Mouse (Mus musculus) lung, embryonic 16.5 days (tissue): ENCODE data around the gene Cdk9. TPM values are rescaled to one million over a fixed set of nuclear protein-coding genes. Genes with fewer than 3 reads are reported as not detected.
A peak's percentile ranks its signal among the peaks of the same experiment; 100 is the strongest.

ENCODE experiments used
- ATAC-seq: fragments of 200-750 bp; cut with Nextera tagmentation; 2 replicates; pipeline ENCODE4 v1.8.0; 2017; ENCODE audit warnings: low read depth, mild to moderate bottlenecking, moderate library complexity
- H3K27ac ChIP-seq: fragments of 300-500 bp; sonication (generic); 2 replicates; pipeline ENCODE4 v1.5.1; 2014; ENCODE audit warnings: mild to moderate bottlenecking, control low read depth, low read length
- H3K27me3 ChIP-seq: fragments of 300-500 bp; sonication (generic); 2 replicates; pipeline ENCODE4 v1.6.1; 2014; ENCODE audit warnings: low read depth, low read length, mixed read lengths; ENCODE audit not compliant: control insufficient read depth, insufficient read depth
- H3K36me3 ChIP-seq: fragments of 300-500 bp; sonication (generic); 2 replicates; pipeline ENCODE4 v1.6.1; 2014; ENCODE audit warnings: low read length; ENCODE audit not compliant: control insufficient read depth, insufficient read depth
- H3K4me1 ChIP-seq: fragments of 300-500 bp; sonication (generic); replicated peaks from 2 replicates; pipeline ENCODE4 v1.6.1; 2014; ENCODE audit warnings: low read length, mixed read lengths; ENCODE audit not compliant: control insufficient read depth, insufficient read depth
- H3K4me2 ChIP-seq: fragments of 300-500 bp; sonication (generic); 2 replicates; pipeline ENCODE4 v1.6.1; 2014; ENCODE audit warnings: low read depth, low read length, control low read depth
- H3K4me3 ChIP-seq: fragments of 300-500 bp; sonication (generic); 2 replicates; pipeline ENCODE4 v1.5.1; 2014; ENCODE audit warnings: mild to moderate bottlenecking, low read length, control low read depth
- H3K9ac ChIP-seq: fragments of 300-500 bp; sonication (generic); 2 replicates; pipeline ENCODE4 v1.6.1; 2014; ENCODE audit warnings: low read length, control low read depth
- H3K9me3 ChIP-seq: fragments of 300-500 bp; sonication (generic); 2 replicates; pipeline ENCODE4 v1.6.1; 2016; ENCODE audit warnings: low read length; ENCODE audit not compliant: control insufficient read depth
- WGBS: fragments of 180-500 bp; shearing (Covaris S2); extraction: QIAGEN DNeasy Blood & Tissue Kit; methylation state at CpG from one replicate; pipeline ENCODE4 v1.1.7; 2014; 5-methylcytosine and 5-hydroxymethylcytosine counted together
- polyA plus RNA-seq: library from polyadenylated mRNA; unstranded; fragments of >200 nt; fragmentation: Nextera tagmentation; extraction: Ambion mirVana; gene quantifications from 2 replicates; pipeline ENCODE4 v1.2.1, GENCODE M21; 2015

Cdk9 gene
- polyA plus RNA-seq, 1 experiment from 2014 or later, result 85.1 TPM

DNA sequence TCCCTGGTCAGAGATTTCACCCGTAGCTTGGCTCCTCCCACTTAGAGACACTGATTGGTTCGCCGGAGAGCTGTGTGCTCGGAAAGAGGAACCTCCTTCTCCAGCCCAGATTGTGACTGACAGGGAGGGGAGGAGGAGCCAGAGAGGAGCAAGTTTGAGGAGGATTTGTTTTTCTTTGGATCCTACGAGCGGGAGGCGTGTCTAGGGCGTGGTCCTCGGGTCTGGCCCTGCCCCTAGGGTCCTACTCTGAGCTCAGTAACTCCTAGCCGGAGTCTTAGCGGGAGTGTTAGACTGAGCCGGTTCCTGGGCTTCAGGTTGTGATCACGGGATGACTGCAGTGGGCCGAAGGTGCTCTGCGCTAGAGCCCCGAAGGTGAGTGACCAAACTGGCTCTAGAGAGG, 14.6 kb upstream of the Cdk9 start:
- peak overlapping the region; percentile 57 for H3K4me2 ChIP-seq
- H3K27ac ChIP-seq, result no peak overlapping the region; the same call in 1 of the 2 replicates
- 1% methylated on average over 16 of the region's 16 CpGs for WGBS
- peak; percentile 98 for ATAC-seq
- peak overlapping the region; percentile 63 for H3K9ac ChIP-seq
- peaks cover 16% of the 10 kb centered on the region for H3K4me1 ChIP-seq
- peak overlapping the region; percentile 50 for H3K4me3 ChIP-seq
- no peaks in the 10 kb centered on the region for H3K27me3 ChIP-seq
- no peaks in the 10 kb centered on the region for H3K9me3 ChIP-seq
- H3K36me3 ChIP-seq, result no peaks in the 10 kb centered on the region

DNA sequence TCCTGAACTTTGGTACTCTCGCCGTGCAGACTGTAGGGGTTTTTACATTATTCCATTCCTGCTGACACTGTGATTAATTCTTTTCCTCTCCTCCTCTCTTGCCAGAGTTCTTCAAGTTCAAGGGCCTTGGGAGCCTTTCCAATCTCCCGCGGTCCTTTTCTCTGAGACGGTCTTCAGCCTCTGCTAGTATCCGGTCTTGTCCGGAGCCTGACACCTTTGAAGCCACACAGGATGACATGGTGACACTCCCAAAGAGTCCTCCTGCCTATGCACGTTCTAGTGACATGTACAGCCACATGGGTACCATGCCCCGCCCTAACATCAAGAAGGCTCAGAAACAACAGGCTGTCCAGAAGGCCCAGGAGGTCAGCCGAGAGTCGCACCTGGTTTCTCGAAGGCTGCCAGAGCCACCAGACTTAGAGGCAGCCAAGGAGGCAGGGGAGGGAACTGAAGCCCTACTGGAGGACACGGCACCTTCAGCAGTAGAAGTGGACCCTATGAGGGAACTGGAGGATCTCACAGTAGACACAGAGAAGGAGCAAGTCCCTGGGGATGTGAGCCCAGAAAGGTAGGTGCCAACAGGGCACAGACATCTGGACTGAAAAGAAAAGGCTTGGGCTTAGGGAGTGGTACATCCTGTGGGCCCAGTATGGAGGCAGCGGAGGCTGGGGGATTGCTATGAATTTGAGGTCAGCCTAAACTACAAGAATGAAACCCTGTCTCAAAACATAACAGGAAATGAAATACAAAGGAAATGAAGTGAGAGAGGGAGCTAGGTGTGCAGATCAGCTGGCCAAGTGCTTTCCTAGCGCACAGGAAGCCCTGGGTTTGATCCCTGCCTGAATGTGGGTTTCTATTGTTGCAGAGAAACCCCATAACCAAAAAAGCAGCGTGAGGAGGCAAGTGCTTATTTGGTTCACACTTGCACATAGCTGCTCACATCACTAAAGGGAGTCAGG, 12.2 kb upstream of the Cdk9 start:
- Histone ChIP-seq H3K27ac (peak overlapping the region; percentile 54), H3K4me1 (peaks cover 16% of the 10 kb centered on the region), H3K9me3 (no peaks in the 10 kb centered on the region), H3K36me3 (no peaks in the 10 kb centered on the region), H3K4me3 (no peak overlapping the region), H3K9ac (no peak overlapping the region), H3K27me3 (no peaks in the 10 kb centered on the region), H3K4me2 (no peak overlapping the region)
- no peak for ATAC-seq
- 57% methylated on average over 16 of the region's 16 CpGs for WGBS

DNA sequence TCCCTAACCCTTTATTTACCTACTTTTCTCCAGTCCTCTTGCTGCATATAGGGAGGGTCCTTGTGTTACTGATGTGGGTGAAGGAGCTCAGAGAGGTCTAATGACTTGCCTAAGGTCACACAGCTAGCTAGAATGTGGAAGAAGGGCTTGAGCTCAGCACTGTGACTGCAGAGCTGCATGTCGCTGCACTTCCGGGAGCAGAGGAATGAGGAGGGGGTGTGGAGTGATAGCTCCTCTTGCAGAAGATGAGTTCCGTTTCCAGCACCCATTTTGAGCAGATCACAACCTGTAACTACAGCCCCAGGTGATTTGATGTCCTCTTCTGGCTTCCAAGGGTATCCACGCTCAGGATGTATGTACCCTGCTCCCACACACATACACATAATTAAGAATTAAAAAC, 11.3 kb upstream of the Cdk9 start:
- Histone ChIP-seq H3K27ac (no peak overlapping the region), H3K36me3 (no peaks in the 10 kb centered on the region), H3K9ac (no peak overlapping the region), H3K27me3 (no peaks in the 10 kb centered on the region), H3K4me2 (no peak overlapping the region), H3K9me3 (no peaks in the 10 kb centered on the region), H3K4me3 (no peak overlapping the region), H3K4me1 (peaks cover 15% of the 10 kb centered on the region)
- WGBS, result 79% methylated on average over 4 of the region's 4 CpGs
- no peak for ATAC-seq

DNA sequence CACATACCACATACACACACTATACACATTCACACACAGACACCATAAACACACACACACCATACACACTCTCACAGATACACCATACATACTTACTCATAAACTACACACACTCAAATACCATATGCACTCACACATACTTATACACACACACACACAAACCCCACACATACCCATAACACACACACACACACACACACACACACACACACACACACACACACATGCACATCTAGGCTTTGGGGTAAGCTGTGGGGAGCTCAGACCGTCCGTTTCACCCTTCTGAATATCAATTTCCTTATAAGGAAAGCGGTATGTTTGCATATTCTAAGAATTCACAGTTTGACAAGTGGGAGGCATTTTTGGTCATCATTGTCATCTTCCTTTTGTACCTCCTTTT, 9.7 kb upstream of the Cdk9 start:
- H3K27ac ChIP-seq, result no peak overlapping the region
- peak overlapping the region; percentile 39; the same call in 1 of the 2 replicates for H3K4me2 ChIP-seq
- H3K9me3 ChIP-seq, result no peaks in the 10 kb centered on the region
- H3K9ac ChIP-seq, result no peak overlapping the region
- WGBS, result 38% methylated on average over 3 of the region's 3 CpGs
- H3K4me3 ChIP-seq, result peak overlapping the region; percentile 38
- no peaks in the 10 kb centered on the region for H3K36me3 ChIP-seq
- H3K4me1 ChIP-seq, result peaks cover 15% of the 10 kb centered on the region
- no peak for ATAC-seq
- no peaks in the 10 kb centered on the region for H3K27me3 ChIP-seq

- H3K4me1 ChIP-seq, result peaks cover 15% of the 10 kb centered on the region
- no peak for ATAC-seq
- H3K36me3 ChIP-seq, result no peaks in the 10 kb centered on the region
- H3K4me2 ChIP-seq, result peak overlapping the region; percentile 39
- H3K9me3 ChIP-seq, result no peaks in the 10 kb centered on the region
- H3K27ac ChIP-seq, result no peak overlapping the region
- 37% methylated on average over 6 of the region's 6 CpGs for WGBS
- H3K27me3 ChIP-seq, result no peaks in the 10 kb centered on the region
- H3K4me3 ChIP-seq, result peak overlapping the region; percentile 38
- H3K9ac ChIP-seq, result peak overlapping the region; percentile 52
These were observed 9.2 kb upstream of the Cdk9 start for GRCm38 (mm10) chr2:32722046-32722445.

- Histone ChIP-seq H3K4me1 (peaks cover 15% of the 10 kb centered on the region), H3K27me3 (no peaks in the 10 kb centered on the region), H3K27ac (peak within 1 kb of the TSS; percentile 7; the same call in 1 of the 2 replicates), H3K36me3 (no peaks in the 10 kb centered on the region), H3K9ac (peak within 1 kb of the TSS; percentile 52), H3K4me2 (peak within 1 kb of the TSS; percentile 39), H3K9me3 (no peaks in the 10 kb centered on the region), H3K4me3 (peak within 1 kb of the TSS; percentile 38)
- ATAC-seq, result peak; percentile 72
- WGBS, result 30% methylated on average over 8 of the region's 8 CpGs
These were observed 7.9 kb upstream of the Cdk9 start, which contains the start of gene Sh2d3c for GRCm38 (mm10) chr2:32720681-32721229. Sh2d3c (plus strand) TSS chr2:32721055.

DNA sequence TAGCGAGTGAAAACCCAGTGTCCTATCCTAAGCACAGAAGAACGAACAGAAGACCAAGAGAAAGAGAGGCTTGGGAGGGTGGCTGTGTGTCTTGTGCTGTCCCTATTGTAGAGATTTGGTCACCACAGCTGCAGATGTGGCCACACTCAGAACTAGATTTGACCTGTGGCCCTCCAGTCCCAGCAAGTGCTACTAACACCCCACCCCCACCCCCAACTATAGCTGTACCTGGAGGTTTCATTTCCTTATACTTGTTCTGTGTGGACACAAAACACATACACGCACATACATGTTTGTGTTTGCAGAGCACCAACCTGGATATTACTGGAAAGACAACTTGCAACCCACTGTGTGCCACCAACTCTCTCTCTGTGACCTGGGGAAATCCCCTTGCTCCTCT, 7.2 kb upstream of the Cdk9 start:
- no peak for ATAC-seq
- no peak overlapping the region for H3K4me2 ChIP-seq
- no peaks in the 10 kb centered on the region for H3K27me3 ChIP-seq
- peaks cover 14% of the 10 kb centered on the region for H3K4me1 ChIP-seq
- H3K4me3 ChIP-seq, result no peak overlapping the region
- H3K36me3 ChIP-seq, result no peaks in the 10 kb centered on the region
- no peak overlapping the region for H3K27ac ChIP-seq
- H3K9ac ChIP-seq, result no peak overlapping the region
- WGBS, result 81% methylated on average over 3 of the region's 3 CpGs
- H3K9me3 ChIP-seq, result no peaks in the 10 kb centered on the region

DNA sequence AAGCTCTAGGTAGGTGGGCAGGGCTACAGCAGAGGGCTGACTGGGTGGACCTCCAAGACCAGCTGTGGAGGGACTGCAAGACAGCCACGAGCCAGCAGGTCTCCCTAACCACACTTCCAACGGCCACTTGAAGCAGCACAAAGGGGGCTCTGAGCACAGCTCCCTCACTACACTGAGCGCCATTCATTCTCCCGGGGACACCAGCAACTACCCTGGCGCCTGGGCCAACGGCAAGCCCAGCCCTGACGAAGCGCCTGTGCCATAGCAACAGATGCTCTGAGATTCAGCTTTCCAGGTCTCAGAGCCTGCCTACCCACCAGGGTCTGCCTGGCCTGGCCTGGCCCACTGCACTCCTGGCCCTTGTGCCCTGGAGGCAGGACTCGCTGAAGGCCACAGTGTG, 5.9 kb upstream of the Cdk9 start:
- no peaks in the 10 kb centered on the region for H3K36me3 ChIP-seq
- H3K4me1 ChIP-seq, result peaks cover 16% of the 10 kb centered on the region
- 33% methylated on average over 9 of the region's 9 CpGs for WGBS
- H3K4me2 ChIP-seq, result no peak overlapping the region
- ATAC-seq, result no peak
- no peaks in the 10 kb centered on the region for H3K27me3 ChIP-seq
- H3K9ac ChIP-seq, result peak overlapping the region; percentile 43
- H3K9me3 ChIP-seq, result no peaks in the 10 kb centered on the region
- no peak overlapping the region for H3K27ac ChIP-seq
- no peak overlapping the region for H3K4me3 ChIP-seq

GRCm38 (mm10) chr2:32714987-32715425, 2.1 kb upstream of the Cdk9 start:
- no peak overlapping the region for H3K4me2 ChIP-seq
- peak overlapping the region; percentile 62 for H3K27ac ChIP-seq
- H3K9me3 ChIP-seq, result no peaks in the 10 kb centered on the region
- H3K27me3 ChIP-seq, result no peaks in the 10 kb centered on the region
- no peak overlapping the region for H3K4me3 ChIP-seq
- H3K9ac ChIP-seq, result no peak overlapping the region
- peaks cover 15% of the 10 kb centered on the region for H3K4me1 ChIP-seq
- ATAC-seq, result no peak
- WGBS, result 47% methylated on average over 4 of the region's 4 CpGs
- H3K36me3 ChIP-seq, result peaks cover 3% of the 10 kb centered on the region
